Mouse (Mus musculus) naive thymus-derived CD4-positive, alpha-beta T cell, adult 5 months (primary cell): ENCODE measurements around the gene Vps37c. TPM values are rescaled to one million over a fixed set of nuclear protein-coding genes. Genes with fewer than 3 reads are reported as not detected.

Experiments
- polyA plus RNA-seq: library from polyadenylated mRNA; unstranded; fragments of 100-300 nt; shearing (Covaris generic); gene quantifications from one replicate; pipeline ENCODE4 v1.2.1, GENCODE M21; 2017

Gene Vps37c
- 24.7 TPM for polyA plus RNA-seq

DNA sequence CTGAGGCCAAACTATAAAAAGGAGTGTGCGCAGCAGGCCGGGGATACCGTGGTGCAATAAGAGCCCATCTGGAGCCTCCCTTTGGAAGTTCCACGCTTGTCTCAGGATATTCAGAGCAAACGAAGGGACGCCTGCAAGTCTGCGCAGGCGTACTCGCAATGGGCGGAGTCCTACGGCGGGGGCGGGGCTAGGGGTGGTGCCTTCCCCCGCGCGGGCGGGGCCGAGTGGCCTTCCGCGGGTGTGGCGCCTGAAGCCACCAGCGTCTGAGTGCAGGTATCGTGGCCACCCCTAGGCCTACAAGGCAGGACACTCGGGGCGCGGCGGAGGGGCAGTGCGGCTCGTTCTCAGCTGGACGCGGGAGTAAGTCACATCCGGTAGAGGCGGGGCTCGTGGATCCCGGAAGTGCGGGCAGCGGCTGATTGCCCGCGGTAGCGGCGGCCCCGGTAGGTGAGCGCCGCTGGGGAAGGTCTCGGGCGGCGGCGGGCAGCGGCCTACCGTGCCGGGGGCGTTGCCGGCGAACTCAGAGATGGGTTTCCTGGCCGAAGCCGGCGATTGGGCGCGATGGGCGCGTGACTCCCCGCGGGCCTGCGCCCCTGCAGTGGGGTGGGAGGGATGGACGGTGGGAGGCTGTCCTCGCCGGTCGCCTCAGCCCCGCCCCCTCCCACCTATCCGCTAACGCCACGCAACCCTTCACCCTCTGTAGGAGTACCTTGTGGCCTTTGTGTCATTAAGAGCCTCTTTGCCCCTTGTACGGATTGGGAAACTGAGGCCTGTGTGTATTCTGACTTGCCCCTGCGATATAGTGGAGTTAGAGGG, at the start of gene Vps37c:
TSS of gene Vps37c (plus strand) at position 199 of the 816 bp plus-strand sequence.

GRCm38 (mm10) chr19:10677915-10678771, 10.4 kb upstream of the Vps37c start, which contains the start of gene Pga5:
Pga5 (minus strand) TSS chr19:10678071.

DNA sequence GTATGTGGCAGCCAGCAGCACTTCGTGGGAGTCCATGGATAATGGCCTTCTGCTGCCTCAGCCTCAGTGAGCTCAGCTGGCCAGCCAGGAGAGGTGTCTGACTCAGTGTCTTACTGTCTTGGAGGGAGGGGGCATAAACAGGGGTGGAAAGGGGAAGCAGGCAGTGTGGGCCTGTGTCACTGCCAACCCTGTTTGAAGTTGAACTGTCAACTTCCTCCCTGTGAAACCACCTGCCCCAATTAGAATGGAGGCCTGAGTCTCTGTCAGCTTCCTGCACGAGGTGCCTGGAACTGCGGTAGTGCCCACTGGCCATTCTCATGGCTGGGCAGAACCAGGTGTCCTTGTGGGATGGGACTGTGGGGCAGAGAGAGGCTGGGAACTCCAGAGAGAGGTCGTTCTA, 50.3 kb downstream of the Vps37c start, which contains the start of gene Cd5:
TSS of gene Cd5 (minus strand) at position 192 of the 400 bp plus-strand sequence.

Other genes starting within 250 kb of the Vps37c start
- gene Lrrc10b, start 231.3 kb upstream of the Vps37c start, polyA plus RNA-seq: not detected
- 0.39 TPM for gene Ppp1r32, start 205.8 kb upstream of the Vps37c start, polyA plus RNA-seq
- 36.9 TPM for gene Cpsf7, start 163.5 kb upstream of the Vps37c start, polyA plus RNA-seq
- gene Sdhaf2, start 162.6 kb upstream of the Vps37c start, polyA plus RNA-seq: 50.1 TPM
- 5.2 TPM for gene Tmem216, start 132.5 kb upstream of the Vps37c start, polyA plus RNA-seq
- 25.4 TPM for gene Cyb561a3, start 111.6 kb upstream of the Vps37c start, polyA plus RNA-seq
- gene Tmem138, start 111.4 kb upstream of the Vps37c start, polyA plus RNA-seq: 6.9 TPM
- gene Ddb1, start 83.4 kb upstream of the Vps37c start, polyA plus RNA-seq: 152 TPM
- gene Tkfc, start 83.1 kb upstream of the Vps37c start, polyA plus RNA-seq: 3.3 TPM
- gene Vwce, start 54.5 kb upstream of the Vps37c start, polyA plus RNA-seq: 0.96 TPM
- not detected for gene Pga5, start 10.7 kb upstream of the Vps37c start, polyA plus RNA-seq
- 371 TPM for gene Cd5, start 50.3 kb downstream of the Vps37c start, polyA plus RNA-seq
- gene Cd6, start 141.3 kb downstream of the Vps37c start, polyA plus RNA-seq: 429 TPM
- gene Slc15a3, start 151.0 kb downstream of the Vps37c start, polyA plus RNA-seq: not detected
- 0.12 TPM for gene Tmem132a, start 181.2 kb downstream of the Vps37c start, polyA plus RNA-seq
- gene Tmem109, start 193.3 kb downstream of the Vps37c start, polyA plus RNA-seq: 39.4 TPM
- 81.2 TPM for gene Prpf19, start 206.5 kb downstream of the Vps37c start, polyA plus RNA-seq
- gene Zp1, start 231.9 kb downstream of the Vps37c start, polyA plus RNA-seq: not detected
- not detected for gene Ptgdr2, start 248.4 kb downstream of the Vps37c start, polyA plus RNA-seq